26 mouse cellular contexts compared by ENCODE assay signal in the genomic region with DNA sequence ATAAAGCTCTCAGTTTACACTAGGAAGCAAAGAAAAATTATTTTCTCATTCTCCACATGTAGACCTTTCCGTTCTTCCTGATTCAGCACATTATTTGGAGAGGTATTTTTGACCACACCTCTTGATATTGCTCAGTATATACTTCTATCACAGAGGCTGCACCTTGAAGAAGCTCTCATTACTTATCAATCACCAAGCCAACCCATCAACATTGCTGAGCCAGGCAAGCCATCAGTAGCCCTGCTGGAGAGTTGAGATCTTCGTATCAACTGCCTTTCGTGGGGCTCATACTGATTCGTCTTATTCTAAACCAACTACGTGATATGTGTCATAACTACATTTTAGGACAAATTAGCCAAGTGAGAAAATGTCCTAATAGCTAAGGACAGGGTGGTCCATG. TPM values are rescaled to one million over a fixed set of nuclear protein-coding genes. Genes with fewer than 3 reads are reported as not detected.
DNase-seq lines count a peak whose midpoint lies in the region; ATAC-seq and TF ChIP-seq lines count a peak whose summit lies in the region.
"Had no signal": no experiment of that assay in that cellular context is flagged by ENCODE, and none has a peak within 500 bp of the region (broad histone marks: within the 10 kb centered on the region; RNA-seq: fewer than 3 reads in every experiment).

No protein-coding gene starts in this region.

- H3K4me1 ChIP-seq in liver, embryonic 14.5 days (replicated peaks; ENCODE audit: control insufficient read depth in 2 of 2, insufficient read depth in 2 of 2, low read length in 1 of 2): peaks cover 11 to 21% of the 10 kb centered on the region in 2 experiments
- H3K4me1 ChIP-seq: embryonic facial prominence, embryonic 15.5 days; forebrain, embryonic 12.5 days; heart, embryonic 12.5 days; hindbrain, embryonic 13.5 days had no signal

- peak overlapping the region; percentile 18; the same call in 1 of the 2 replicates for H3K4me2 ChIP-seq in liver, embryonic 14.5 days (ENCODE audit: low read depth)
- H3K4me2 ChIP-seq: embryonic facial prominence, embryonic 15.5 days; forebrain, embryonic 12.5 days; heart, embryonic 12.5 days; hindbrain, embryonic 13.5 days had no signal

- 24% methylated on average over 5 of the region's 5 CpGs for WGBS in liver, embryonic 14.5 days (ENCODE audit: insufficient replicate concordance)

- no peak overlapping the region for H3K9ac ChIP-seq in liver, embryonic 14.5 days (replicated peaks)
- H3K9ac ChIP-seq: embryonic facial prominence, embryonic 15.5 days; forebrain, embryonic 12.5 days; heart, embryonic 12.5 days; hindbrain, embryonic 13.5 days had no signal

- H3K27me3 ChIP-seq in liver, embryonic 14.5 days (ENCODE audit: control insufficient read depth, insufficient read depth, low read length): no peaks in the 10 kb centered on the region
- H3K27me3 ChIP-seq: embryonic facial prominence, embryonic 15.5 days; forebrain, embryonic 12.5 days; heart, embryonic 12.5 days; hindbrain, embryonic 13.5 days had no signal

- TF ChIP-seq CTCF in liver, embryonic 14.5 days (IDR thresholded peaks at IDR 0.05; ENCODE audit: low read depth): no peak

- H3K9me3 ChIP-seq in liver, embryonic 14.5 days (ENCODE audit: control insufficient read depth, low read length): no peaks in the 10 kb centered on the region
- H3K9me3 ChIP-seq: embryonic facial prominence, embryonic 15.5 days; forebrain, embryonic 12.5 days; heart, embryonic 12.5 days; hindbrain, embryonic 13.5 days had no signal

- peak; percentile 49 for DNase-seq in liver
- DNase-seq in liver, embryonic 14.5 days (ENCODE audit: low read depth in 3 of 3, low spot score in 3 of 3): peak; percentile 52 to 55 (median 55)
- DNase-seq in kidney, postnatal 10 days: no peak
- DNase-seq in adrenal gland, postnatal 10 days: no peak
- DNase-seq in ovary, postnatal 36 days (ENCODE audit: low spot score): no peak
- DNase-seq: adrenal gland, adult 8-10 months; cerebellum, adult 2 months; cerebellum, postnatal 10 days; embryo, embryonic 11 days; gastrocnemius, postnatal 10 days; heart, adult 2 months; heart, postnatal 4 days had no signal

- no peak overlapping the region for H3K4me3 ChIP-seq in liver, embryonic 14.5 days (ENCODE audit: insufficient read depth in 1 of 2, low read depth in 2 of 2, low read length in 2 of 2)
- H3K4me3 ChIP-seq: embryonic facial prominence, embryonic 15.5 days; forebrain, embryonic 12.5 days; heart, adult 2 months; heart, embryonic 12.5 days; hindbrain, embryonic 13.5 days had no signal

- H3K27ac ChIP-seq in liver, embryonic 14.5 days: no peak overlapping the region; the same call in 1 of the 2 replicates
- H3K27ac ChIP-seq: embryonic facial prominence, embryonic 15.5 days; forebrain, embryonic 12.5 days; heart, adult 2 months; hindbrain, embryonic 13.5 days; hindbrain, postnatal 0 days had no signal

- peak; percentile 92 for TF ChIP-seq EP300 in liver, embryonic 14.5 days (IDR thresholded peaks at IDR 0.05; ENCODE audit: low read depth)

- H3K36me3 ChIP-seq in liver, embryonic 14.5 days (replicated peaks; ENCODE audit: control insufficient read depth, insufficient read depth, low read depth): no peaks in the 10 kb centered on the region
- H3K36me3 ChIP-seq: embryonic facial prominence, embryonic 15.5 days; forebrain, embryonic 12.5 days; heart, embryonic 12.5 days; hindbrain, embryonic 13.5 days had no signal

- peak; percentile 36; the same call in 1 of the 2 replicates for ATAC-seq in common myeloid progenitor, adult 5-6 weeks (replicated peaks; ENCODE audit: low read depth, poor library complexity, severe bottlenecking)
- peak; percentile 84 for ATAC-seq in liver, embryonic 14.5 days (ENCODE audit: insufficient read depth)
- ATAC-seq in megakaryocyte progenitor cell, adult 5-6 weeks (replicated peaks; ENCODE audit: poor library complexity): peak; percentile 70
- ATAC-seq in activated CD4-positive, CD25-positive, alpha-beta regulatory T cell, adult 4 months: no peak
- ATAC-seq: forebrain, embryonic 16.5 days; hindbrain, postnatal 0 days had no signal

RNA-seq across cellular contexts. Expression of gene Gif, which starts 20.1 kb away (rescaled TPM):
- not detected in 2 replicates for total RNA-seq in common myeloid progenitor, adult 5-6 weeks (2017)
- 0.02 and 0.03 TPM in 2 replicates for polyA plus RNA-seq in liver, embryonic 14.5 days (2012; rRNA removed)
- polyA plus RNA-seq in liver, embryonic 14.5 days (2014; fragmentation: Nextera tagmentation; extraction: Ambion mirVana): 0.13 TPM in 1 of 2 replicates, not detected in the other
- not detected in 2 replicates for total RNA-seq in megakaryocyte progenitor cell, adult 5-6 weeks (2015)
- not detected in 2 replicates for total RNA-seq in megakaryocyte progenitor cell, adult 5-6 weeks (2017)
- total RNA-seq in adrenal gland, postnatal 10 days (2021): not detected
- polyA plus RNA-seq in activated CD4-positive, CD25-positive, alpha-beta regulatory T cell, adult 4 months (2017; shearing (Covaris generic)): not detected
- total RNA-seq: adrenal gland, adult 8-10 months; ES-E14; gastrocnemius, postnatal 10 days; heart, adult 2 months; heart, postnatal 4 days; hindbrain, postnatal 0 days had no signal
- polyA plus RNA-seq: cerebellum, adult 2 months; embryonic facial prominence, embryonic 11.5 days; embryonic facial prominence, embryonic 15.5 days; forebrain, embryonic 12.5 days; forebrain, embryonic 16.5 days; frontal cortex, adult 2 months; gonadal fat pad, adult 2 months; heart, adult 2 months; heart, embryonic 12.5 days; heart, embryonic 16.5 days; hindbrain, embryonic 13.5 days; hindbrain, postnatal 0 days had no signal

RNA-seq across cellular contexts. Expression of gene Oosp3, which starts 30.4 kb away (rescaled TPM):
- total RNA-seq in common myeloid progenitor, adult 5-6 weeks (2017): not detected in 2 replicates
- polyA plus RNA-seq in liver, embryonic 14.5 days (2012; rRNA removed): not detected in 2 replicates
- polyA plus RNA-seq in liver, embryonic 14.5 days (2014; fragmentation: Nextera tagmentation; extraction: Ambion mirVana): not detected in 2 replicates
- total RNA-seq in megakaryocyte progenitor cell, adult 5-6 weeks (2015): not detected in 2 replicates
- not detected in 2 replicates for total RNA-seq in megakaryocyte progenitor cell, adult 5-6 weeks (2017)
- not detected for total RNA-seq in adrenal gland, postnatal 10 days (2021)
- polyA plus RNA-seq in activated CD4-positive, CD25-positive, alpha-beta regulatory T cell, adult 4 months (2017; shearing (Covaris generic)): not detected
- total RNA-seq: adrenal gland, adult 8-10 months; ES-E14; gastrocnemius, postnatal 10 days; heart, adult 2 months; heart, postnatal 4 days; hindbrain, postnatal 0 days had no signal
- polyA plus RNA-seq: cerebellum, adult 2 months; embryonic facial prominence, embryonic 11.5 days; embryonic facial prominence, embryonic 15.5 days; forebrain, embryonic 12.5 days; forebrain, embryonic 16.5 days; frontal cortex, adult 2 months; gonadal fat pad, adult 2 months; heart, adult 2 months; heart, embryonic 12.5 days; heart, embryonic 16.5 days; hindbrain, embryonic 13.5 days; hindbrain, postnatal 0 days had no signal

RNA-seq across cellular contexts. Expression of gene Oosp1, which starts 36.4 kb away (rescaled TPM):
- total RNA-seq in common myeloid progenitor, adult 5-6 weeks (2017): 7.4 and 12.8 TPM in 2 replicates
- 0.04 and 0.08 TPM in 2 replicates for polyA plus RNA-seq in liver, embryonic 14.5 days (2012; rRNA removed)
- polyA plus RNA-seq in liver, embryonic 14.5 days (2014; fragmentation: Nextera tagmentation; extraction: Ambion mirVana): 0.22 TPM in 1 of 2 replicates, not detected in the other
- total RNA-seq in megakaryocyte progenitor cell, adult 5-6 weeks (2015): 5.7 and 7.6 TPM in 2 replicates
- 6.9 and 13.5 TPM in 2 replicates for total RNA-seq in megakaryocyte progenitor cell, adult 5-6 weeks (2017)
- total RNA-seq in adrenal gland, postnatal 10 days (2021): 1 to 10 TPM in 1 of 2 experiments, not detected in 1; 1.2 TPM
- polyA plus RNA-seq in activated CD4-positive, CD25-positive, alpha-beta regulatory T cell, adult 4 months (2017; shearing (Covaris generic)): not detected
- total RNA-seq: ES-E14; gastrocnemius, postnatal 10 days; heart, adult 2 months; heart, postnatal 4 days; hindbrain, postnatal 0 days had no signal
- polyA plus RNA-seq: cerebellum, adult 2 months; embryonic facial prominence, embryonic 11.5 days; embryonic facial prominence, embryonic 15.5 days; forebrain, embryonic 12.5 days; forebrain, embryonic 16.5 days; frontal cortex, adult 2 months; gonadal fat pad, adult 2 months; heart, adult 2 months; heart, embryonic 12.5 days; heart, embryonic 16.5 days; hindbrain, embryonic 13.5 days; hindbrain, postnatal 0 days had no signal

RNA-seq across cellular contexts. Expression of gene Mrpl16, which starts 42.9 kb away (rescaled TPM):
- total RNA-seq in common myeloid progenitor, adult 5-6 weeks (2017): 89.0 and 118 TPM in 2 replicates
- 14.0 and 27.7 TPM in 2 replicates for polyA plus RNA-seq in liver, embryonic 14.5 days (2012; rRNA removed)
- polyA plus RNA-seq in liver, embryonic 14.5 days (2014; fragmentation: Nextera tagmentation; extraction: Ambion mirVana): 41.8 and 43.9 TPM in 2 replicates
- total RNA-seq in megakaryocyte progenitor cell, adult 5-6 weeks (2015): 79.3 and 89.8 TPM in 2 replicates
- total RNA-seq in megakaryocyte progenitor cell, adult 5-6 weeks (2017): 104 and 113 TPM in 2 replicates
- 10 to 100 TPM; 71.8 to 74.5 TPM for total RNA-seq in adrenal gland, postnatal 10 days (2021)
- polyA plus RNA-seq in activated CD4-positive, CD25-positive, alpha-beta regulatory T cell, adult 4 months (2017; shearing (Covaris generic)): 10 to 100 TPM; 51.5 to 52.4 TPM

Comparison
In these comparisons a context has a peak if more than half of its experiments do, and no peak if none do; other contexts are left out.
1. DNase-seq: peak in liver (single experiment) and liver, embryonic 14.5 days (3 of 3); none in kidney, postnatal 10 days (single experiment), adrenal gland, postnatal 10 days (single experiment) and ovary, postnatal 36 days (single experiment).